Mouse (Mus musculus): ENCODE measurements at regions not wholly inside any gene's neighbourhood (a gene's known extent, or its start where the extent isn't known, plus 50 kb on each side); places are given as distances from the start of the nearest gene placed in this dataset.

GRCm38 (mm10) chr9:46411686-46412085, 91.9 kb upstream of the 4931429L15Rik start:
- TF ChIP-seq CTCF (IDR thresholded peaks at IDR 0.05; ENCODE audit: low read depth), result no peak
- TF ChIP-seq EP300 (IDR thresholded peaks at IDR 0.05; ENCODE audit: low read depth), result no peak

All from liver, postnatal 0 days (tissue).